Mouse (Mus musculus) right cerebral cortex, postnatal 10 days (tissue): ENCODE results near the gene Tchp.
A peak's percentile ranks its signal among the peaks of the same experiment; 100 is the strongest.

ENCODE experiments used
- DNase-seq, 2 experiments: peaks; one replicate each; pipeline ENCODE4 v3.0.0; 2021; ENCODE audit warnings: low spot score in 2 of 2

Gene Tchp

DNA sequence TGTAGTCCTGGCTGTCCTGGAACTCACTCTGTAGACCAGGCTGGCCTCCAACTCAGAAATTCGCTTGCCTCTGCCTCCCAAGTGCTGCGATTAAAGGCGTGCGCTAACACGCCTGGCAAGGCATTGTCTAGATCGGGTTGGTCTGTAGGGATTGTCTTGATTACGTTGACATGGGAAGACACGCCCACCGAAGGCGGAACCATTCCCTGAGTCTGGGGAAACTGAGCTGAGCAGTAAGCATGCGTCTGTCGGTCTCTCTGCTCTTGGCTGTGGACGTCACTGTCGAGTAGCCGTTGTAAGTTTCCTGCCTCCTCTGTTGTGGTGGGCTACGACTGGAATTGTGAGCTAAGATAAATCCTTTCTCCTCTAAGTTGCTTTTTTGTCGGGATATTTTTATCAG, 10.6 kb upstream of the Tchp start:
- no peak for DNase-seq

DNA sequence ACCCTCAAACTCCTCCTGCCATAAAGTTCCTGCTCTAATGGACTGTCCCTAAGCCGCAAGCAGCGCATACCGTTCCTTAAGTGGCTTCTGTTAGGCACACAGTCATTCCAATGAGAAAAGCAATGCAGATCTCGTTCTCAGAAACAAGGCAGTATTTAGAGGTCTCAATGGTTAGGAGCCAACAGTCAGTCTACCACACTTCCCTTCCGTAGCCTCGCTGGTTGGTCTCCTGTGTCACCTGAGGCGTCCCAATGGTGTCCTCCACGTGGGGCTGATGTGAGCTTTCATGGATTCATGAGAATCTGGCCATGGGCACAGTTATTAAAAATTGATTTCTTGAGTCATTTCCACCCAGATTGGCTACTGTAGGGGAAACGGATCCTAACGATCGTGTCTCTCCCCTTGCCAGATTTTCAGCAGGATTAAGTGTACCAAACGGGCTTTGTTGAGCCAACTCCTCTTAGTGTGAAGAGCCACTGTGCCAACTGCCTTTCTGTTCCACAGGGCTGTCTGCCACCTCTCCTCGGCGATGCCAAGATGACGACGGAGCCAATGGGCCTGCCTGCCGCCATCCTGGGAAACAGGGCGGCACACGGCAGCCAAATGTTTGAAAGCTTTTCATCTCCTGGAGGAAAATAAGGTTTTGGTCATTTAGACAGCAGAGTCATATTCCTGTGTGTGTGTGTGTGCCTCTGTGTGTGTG, 9.4 kb upstream of the Tchp start:
- DNase-seq, result peak; percentile 92

DNA sequence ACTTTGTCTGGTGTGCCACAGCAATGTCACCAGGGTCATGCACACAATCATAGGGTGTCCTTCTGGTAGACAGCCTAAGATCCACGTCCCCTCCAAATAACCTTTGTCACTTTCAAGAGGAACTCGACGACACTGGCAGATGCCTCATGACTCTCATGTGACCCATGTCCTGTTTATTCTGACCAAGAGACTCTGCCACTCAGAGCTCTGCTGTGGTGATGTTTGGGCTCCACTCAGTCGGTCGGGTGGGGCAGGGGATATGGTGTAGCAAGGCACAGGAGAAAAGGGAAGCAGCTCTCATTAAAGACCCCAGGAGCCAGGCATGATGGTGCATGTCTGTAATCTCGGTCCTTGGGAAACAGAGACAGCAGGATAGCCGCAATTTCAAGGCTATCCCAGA, 8.5 kb upstream of the Tchp start:
- no peak for DNase-seq

DNA sequence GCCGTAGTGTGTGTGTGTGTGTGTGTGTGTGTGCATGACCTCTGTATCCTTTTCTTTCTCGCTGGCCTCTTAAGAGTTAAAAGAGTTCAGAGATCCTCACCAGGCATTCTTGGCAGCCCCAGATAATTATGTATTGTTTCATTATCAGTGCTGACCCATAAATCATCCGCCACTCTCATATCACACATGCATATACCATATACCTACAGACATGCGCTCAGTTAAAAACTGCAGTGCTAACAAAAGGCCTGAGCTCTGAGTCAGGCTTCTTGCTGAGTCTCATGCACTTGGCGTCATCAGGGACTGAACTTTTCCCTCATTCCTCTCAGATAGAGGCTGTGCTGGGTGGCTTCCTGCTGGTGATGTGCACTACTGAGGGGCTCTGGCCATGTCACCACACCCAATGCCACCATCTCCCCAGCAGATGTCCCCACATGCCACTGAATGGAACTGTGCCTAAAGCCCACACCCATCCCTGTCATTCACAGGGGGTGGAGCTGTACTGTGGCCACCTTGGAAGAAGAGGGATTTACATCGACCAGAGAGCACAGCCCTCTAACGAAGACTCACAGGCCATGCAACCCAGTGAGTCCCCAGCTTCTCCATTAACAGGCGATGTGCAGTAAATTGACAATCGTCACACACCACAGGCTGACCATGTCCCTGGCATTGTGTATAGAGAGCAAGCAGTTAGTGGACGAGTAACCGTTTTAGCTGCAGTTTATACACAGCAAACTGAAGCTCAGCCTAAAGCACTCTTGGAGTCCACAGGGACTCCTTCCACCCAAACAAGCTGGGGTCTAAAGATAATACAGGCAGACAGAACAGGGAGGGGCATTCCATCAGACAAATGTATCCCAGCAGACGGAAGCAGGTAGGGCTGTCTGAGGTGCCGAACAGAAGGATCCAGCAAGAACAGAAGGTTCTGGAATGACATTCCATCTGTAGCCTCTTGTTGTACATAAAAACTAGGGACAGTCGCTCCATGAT, 4.9 kb upstream of the Tchp start:
- no peak for DNase-seq

DNA sequence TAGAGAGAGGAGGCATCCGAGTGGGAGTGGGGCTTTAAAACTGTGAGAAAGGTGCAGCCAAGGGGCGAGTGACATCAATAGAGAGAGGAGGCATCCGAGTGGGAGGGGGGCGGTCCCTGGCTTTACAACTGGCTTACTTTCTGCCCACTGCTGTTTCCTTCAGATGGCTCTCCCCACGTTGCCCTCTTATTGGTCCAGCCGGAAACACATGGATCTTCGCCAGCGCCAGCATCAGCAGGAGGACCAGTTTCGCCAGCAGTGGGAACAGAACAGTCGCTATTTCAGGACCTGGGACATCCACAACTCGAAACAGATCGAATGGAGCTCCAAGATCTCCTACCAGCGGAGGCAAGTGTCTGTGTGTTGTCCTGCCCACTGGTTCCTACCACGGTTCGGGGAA, 931 bp downstream of the Tchp start:
- no peak for DNase-seq

DNA sequence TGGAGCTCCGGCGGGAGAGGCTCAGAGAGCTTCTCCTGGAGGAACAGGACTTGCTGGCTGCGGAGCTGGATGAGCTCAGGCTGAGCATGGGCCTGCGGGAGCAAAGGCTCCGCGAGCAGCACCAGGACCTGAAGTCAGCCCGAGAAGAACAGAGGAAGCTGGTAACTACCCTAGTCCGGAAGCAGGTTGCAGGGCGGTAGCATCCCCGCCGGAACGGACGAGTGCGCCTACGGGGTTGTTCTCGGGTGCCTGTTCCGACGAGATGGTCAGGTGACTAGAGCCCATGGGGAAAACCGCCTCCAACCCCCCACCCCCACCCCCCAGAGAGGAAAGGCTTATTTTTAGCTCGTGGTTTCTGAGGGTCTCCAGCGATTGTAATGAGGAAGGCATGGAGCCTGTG, 1.8 kb downstream of the Tchp start:
- DNase-seq, result no peak

DNA sequence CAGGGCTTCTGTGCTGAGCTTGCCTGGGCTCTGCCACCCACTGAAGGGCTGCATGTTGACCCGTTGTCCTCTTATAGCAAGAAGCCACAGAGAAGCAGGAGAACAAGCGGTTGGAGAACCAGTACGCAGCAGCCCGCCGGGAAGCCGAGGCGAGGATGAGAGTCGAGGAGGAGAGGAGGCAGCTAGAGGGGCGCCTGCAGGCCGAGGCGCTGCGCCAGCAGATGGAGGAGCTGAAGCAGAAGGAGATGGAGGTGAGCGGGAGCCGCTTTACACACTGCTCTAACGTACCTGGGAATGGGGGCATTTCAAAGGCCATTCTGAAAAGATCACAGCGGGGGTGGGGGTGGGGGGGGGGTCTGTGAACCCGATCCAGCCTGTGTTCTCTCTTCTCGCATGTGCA, 7.0 kb downstream of the Tchp start:
- DNase-seq, result no peak

DNA sequence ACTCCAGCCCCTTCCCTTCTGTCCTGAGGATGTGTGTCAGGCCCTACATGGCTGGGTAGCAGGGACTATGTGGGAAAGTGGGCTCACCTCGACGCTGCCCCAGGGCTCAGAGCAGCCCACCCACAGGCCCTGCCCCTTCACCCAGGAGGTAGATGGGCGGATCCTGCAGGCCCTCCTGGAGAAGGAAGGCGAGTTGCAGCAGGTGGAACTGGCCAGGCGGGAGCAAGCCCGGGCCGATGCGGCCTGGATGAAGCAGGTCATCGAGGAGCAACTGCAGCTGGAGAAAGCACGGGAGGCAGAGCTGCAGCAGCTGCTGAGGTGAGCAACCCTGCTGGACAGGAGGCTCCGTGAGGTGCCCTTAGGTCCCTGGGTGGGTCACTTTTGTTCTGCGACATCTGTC, 9.7 kb downstream of the Tchp start:
- no peak for DNase-seq

DNA sequence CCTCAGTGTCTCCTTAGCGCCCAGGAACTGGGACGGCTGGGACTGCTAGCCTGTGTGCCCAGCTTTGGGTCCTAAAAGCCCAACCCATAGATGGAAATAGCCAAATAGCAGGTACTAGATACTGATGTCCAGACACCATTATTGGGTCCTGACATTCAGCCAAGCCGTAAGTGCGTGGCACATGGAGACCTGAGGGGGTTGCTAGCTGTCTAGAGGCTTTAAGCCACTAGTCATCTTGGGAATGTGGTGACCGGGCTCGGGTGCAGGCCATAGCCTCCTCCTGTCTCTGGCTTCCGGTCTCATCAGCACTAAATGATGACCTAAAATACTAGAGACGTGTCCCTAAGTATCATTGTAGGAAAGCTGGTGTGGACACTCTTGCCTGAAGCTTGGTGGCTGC, 10.4 kb downstream of the Tchp start:
- DNase-seq, result no peak

DNA sequence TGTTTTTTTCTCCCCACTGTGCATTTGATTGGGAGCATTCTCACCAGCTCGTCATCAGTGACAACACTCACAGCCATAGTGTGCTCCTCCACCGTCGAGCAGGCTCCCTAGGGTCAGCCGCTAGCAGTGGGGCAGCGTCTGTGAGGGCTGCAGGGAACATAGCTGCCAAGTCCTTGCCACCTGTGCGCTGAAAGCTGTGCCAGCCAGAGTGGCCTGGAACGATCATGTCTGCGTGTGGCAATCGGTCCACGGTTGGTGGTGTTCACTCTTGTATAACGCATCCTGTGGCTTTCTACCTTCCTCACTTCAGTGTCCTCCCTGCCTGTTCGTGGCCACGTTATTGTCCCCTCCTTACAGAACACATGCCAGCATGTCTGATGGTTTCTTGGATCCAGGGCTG, 10.9 kb downstream of the Tchp start:
- DNase-seq, result no peak

DNA sequence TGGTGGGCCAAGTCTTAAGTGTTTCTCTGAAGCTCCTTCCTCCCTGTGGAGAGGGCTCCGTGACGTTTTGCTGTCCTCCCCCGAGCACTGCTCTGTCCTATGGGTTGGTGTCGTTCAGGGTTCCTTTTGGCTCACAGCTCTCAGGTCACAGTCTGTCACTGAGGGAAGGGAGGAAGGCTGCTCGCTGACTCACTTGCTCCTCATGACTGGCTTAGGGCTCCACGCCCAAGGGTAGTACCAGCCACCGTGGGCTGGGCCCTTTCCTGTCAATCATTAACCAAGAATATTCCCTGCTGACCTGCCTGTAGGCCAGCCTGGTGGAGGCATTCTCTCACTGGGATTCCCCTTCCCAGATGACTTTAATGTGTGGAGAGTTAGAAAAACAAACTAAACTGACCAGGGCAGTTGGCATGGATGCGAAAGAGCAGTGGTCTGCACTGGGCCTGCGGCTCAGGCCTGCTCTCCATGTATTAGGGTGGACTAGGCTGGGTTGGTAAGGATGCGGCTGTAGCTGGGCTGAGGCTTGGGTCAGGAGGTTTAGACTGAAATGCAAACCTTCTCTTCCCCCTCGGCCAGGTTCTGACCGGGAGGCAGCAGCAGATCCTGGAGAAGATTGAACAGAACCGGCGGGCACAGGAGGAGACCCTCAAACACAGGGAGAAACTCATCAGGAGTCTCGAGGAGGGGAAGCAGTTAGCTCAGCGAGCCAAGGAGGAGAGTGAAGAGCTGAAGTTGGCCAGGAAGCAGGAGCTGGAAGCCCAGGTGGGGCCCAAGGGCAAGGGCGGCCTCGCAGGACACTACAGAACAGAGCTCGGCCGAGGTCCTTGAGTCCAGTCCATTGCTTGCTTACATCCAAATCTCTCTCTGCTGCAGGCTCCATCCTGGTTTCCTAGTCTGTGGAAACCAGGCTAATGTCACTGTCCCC, 11.7 kb downstream of the Tchp start:
- no peak for DNase-seq

DNA sequence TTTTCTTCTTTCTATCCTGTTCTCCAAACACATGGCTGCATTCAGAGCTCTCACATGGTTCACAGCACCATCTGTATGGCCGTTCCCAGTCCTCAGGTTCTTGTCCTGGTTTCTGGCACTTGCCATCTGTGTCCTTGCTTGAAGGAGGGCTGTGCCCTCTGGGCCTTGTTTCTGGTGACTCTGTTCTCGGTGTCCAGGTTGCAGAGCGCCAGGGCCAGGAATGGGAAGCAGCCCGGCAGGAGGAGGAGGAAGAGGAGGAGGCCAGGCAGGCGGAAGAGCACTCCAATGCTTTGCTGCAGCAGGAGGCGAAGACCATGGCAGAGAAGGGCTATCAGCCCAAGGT, 12.3 kb downstream of the Tchp start:
- no peak for DNase-seq

DNA sequence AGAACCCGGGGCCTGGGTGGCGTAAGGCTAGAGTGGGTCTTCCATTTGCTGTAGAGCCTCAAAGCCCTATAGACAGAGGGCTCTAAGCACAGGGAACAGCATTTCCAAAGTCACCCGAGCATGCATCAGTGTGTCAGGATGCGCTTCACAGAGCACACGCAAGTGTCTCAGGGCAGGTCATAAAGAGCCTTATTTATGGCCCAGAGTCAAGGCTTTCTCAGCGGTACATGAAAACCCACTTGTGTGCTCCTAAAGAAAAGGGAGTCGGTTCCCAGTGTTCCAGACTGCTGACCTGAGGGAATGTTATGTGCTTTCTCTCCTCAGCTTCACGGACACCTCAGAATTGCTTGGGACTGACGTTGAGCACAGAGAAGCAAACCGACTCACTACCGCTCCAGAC, 13.2 kb downstream of the Tchp start:
- DNase-seq, result no peak

DNA sequence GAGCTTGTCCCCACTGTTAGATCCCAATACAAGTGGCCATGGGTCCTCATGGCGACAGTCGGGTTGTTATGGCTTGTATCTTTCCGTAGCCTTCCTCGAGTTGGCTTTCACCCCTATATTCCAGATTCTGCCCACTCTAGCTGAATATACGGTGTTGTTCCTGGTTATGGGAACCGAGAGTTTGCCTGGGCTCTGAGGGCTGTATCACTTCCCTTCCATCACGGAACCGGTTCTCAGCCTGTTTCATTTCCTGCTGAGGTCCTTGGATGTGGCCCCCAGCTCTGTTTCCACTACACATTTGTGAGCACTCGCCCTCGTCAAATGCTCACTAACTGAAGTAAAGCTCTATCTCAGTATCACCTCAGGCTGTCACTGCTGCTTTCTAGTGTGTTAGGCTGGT, 14.4 kb downstream of the Tchp start:
- no peak for DNase-seq

DNA sequence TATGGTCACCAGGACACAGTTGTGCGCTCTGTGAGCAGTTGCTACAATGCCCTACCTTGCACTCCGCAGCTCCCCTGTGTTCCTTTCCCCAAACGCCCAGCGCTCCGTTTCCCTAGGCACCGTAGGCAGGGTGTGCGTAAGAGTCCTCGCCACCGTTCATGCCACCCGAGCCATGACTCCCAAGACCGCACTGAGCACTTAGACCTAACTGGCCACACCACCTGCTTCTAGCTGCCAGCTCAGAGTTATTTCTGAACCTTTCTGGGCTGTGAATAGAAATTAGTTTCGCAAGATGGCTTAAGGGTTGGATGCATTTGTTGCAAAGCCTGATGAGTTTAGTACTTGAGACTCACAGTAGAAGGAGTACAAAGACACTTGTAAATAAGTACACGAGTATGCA, 15.3 kb downstream of the Tchp start:
- DNase-seq, result no peak

DNA sequence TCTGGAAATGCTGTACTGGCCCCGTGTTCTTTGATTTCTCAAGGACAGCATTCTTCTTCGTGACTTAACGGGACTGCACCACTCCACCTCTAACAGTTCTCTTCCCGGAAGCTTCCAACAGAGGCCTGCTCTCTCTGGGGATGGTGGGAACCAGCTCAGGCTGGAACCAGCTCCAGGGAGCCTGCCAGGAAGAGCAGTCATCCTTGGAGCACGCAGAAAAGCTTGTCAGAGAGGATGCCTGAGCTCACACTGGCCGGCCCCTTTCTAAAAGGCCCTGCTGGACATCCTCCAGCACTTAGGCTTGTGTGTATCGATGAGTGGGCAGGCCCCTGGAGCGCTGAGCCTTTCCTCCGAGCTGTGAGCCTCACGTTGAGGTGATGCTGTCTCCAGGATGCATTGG, 20.6 kb downstream of the Tchp start:
- DNase-seq, result no peak

DNA sequence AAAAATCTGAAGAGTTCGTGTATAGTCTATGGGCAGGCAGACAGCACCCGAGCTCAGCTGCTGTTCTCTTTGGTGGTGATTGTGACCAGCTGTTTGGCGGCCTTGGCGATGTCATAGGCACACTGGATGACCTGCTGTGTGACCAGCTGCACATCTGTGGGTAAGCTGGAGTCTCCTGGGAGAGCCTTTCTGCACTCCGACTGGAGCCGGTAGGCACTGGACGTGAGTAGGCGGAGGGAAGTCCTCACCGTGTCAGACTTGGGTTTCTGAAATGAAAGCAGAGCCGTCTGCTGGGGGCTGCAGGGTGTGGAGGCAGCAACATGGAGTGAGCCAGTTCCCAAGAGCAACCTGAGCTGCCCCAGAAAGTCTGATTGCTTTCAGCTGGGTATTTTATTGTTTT, 22.6 kb downstream of the Tchp start:
- DNase-seq, result no peak

DNA sequence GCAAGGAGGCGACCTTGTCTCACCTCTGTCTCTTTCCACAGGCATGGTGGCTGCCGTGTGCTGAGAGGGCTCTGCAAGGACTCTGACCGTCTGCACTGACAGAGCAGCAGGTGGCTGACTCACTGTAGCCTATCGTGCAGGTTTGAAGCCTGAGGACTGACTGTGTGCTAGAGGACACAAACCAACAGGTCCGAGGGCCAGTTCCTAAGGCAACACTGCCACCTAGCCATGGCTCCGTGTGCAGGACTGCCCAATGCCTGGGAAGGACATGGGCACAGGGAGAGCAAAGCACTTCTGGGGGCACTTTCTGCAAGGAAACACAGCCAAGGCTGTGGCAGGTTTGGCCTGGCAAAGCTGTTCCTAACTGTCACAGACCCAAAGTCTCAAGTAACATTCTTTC, 23.9 kb downstream of the Tchp start:
- DNase-seq, result no peak

DNA sequence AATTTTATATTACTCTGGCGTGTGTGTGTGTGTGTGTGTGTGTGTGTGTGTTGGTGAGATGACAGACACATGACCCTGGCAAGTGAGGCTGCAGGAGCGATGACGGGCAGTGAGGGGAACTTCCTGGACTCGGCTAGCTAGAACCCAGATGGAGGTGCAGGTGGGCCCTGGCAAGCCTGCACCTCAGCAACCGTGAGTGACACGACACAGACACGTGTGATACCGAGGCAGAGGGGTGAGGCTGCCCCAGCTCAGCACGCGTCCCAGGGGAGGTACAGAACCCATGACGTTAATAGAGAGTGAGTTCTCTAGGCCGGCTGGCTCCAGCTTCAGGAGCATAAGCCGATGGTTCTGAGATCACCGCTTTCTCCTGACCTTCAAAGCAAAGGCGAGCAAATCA, 24.4 kb downstream of the Tchp start:
- DNase-seq, result no peak

DNA sequence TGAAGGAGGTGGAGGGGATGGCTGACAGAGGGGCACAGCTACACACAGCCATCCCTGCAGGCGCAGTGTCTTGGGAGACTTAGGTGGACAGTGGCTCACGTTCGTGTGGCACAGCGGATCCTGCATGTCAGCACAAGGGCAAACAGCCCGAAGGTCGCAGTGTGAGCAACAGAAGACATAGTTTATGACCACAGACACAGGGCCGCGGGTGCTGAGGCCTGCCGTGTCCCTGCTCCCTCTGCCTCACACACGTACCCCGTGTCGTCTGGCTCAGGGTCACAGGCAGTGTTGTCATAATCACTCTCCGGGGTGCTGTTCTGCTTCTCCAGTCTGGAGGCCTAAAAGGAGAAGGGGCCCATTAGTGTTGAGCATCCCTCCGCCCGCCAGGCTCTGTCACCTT, 26.0 kb downstream of the Tchp start:
- no peak for DNase-seq

DNA sequence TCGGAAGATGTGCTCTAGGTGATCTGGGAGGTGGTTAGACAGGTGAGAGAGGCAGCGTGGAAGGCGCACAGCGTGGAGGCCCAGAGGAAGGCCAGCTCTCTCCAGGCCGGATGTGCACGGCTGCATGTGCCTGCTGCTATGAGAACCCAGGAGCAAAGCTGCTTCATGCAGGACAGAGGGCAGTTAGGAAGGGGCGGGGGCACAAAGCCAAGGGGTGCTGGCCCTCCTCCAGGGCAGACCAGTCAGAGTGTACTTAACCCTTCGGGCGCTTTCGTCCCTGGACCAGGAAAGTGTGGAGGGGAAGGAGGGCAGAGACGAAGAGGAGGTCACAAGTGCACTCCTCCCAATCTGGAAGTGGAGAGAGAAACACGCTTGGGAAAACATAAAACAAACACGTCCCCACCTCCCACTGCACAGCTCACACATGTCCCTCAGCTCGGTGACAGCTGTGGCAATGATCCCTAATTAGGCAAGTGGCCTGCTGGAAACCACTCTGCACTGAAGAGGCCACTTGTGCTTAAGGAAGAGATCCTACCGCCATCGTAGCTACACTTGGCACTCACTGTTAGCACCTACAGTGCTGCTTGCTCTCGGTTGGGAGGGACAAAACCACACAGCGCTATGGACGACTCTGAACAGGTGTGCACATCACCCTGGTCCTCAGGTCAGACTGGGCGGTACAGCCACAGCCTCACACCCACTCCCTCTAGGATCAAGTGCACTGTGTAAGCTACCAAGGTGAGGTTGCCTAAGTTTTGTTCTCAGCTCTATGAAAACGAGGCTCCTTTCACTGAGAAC, 29.7 kb downstream of the Tchp start:
- peak in 1 of 2 experiments; percentile 57 for DNase-seq
